Mouse (Mus musculus) inflammation-experienced regulatory T-cells, adult 6 months (primary cell): Measurements from ENCODE around the gene Grap. TPM values are rescaled to one million over a fixed set of nuclear protein-coding genes. Genes with fewer than 3 reads are reported as not detected.

Experiments used
- ATAC-seq: one replicate; pipeline ENCODE4 v1.8.0; 2017
- polyA plus RNA-seq, 3 experiments: library from polyadenylated mRNA; unstranded; fragments of 100-300 nt; shearing (Covaris generic); gene quantifications; one replicate each; pipeline ENCODE4 v1.2.1; 2017

Gene Grap
- polyA plus RNA-seq, 3 experiments from 2014 or later, result 180 to 210 (median 192) TPM

DNA sequence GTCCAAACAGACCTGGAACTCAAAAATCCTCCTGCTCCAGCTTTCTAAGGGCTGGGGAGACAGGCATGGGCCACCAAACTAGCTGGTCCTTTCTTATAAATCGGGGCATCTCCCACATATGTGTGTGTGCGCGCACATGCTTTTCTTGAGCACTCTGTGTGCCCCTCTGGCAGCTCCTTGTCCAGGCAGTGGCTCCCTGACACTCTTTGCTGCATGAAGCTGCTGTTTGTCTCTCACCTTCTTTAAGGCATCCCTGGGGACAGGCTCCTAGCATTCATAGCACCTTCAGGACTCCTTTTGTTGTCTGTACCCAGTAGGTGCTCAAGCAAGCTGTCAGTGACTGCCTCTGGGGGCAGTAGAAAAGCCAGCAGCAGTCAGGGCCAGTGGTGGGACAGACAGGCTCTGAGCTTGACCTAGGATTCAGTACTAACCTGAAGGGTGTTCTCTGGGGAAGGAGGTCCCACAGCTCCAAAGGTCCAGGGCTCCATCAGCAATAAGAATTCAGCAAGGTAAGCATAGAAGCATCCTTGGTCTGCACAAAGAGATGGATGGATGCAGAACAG is 5.4 kb downstream of the Grap start:
- ATAC-seq, result no peak

DNA sequence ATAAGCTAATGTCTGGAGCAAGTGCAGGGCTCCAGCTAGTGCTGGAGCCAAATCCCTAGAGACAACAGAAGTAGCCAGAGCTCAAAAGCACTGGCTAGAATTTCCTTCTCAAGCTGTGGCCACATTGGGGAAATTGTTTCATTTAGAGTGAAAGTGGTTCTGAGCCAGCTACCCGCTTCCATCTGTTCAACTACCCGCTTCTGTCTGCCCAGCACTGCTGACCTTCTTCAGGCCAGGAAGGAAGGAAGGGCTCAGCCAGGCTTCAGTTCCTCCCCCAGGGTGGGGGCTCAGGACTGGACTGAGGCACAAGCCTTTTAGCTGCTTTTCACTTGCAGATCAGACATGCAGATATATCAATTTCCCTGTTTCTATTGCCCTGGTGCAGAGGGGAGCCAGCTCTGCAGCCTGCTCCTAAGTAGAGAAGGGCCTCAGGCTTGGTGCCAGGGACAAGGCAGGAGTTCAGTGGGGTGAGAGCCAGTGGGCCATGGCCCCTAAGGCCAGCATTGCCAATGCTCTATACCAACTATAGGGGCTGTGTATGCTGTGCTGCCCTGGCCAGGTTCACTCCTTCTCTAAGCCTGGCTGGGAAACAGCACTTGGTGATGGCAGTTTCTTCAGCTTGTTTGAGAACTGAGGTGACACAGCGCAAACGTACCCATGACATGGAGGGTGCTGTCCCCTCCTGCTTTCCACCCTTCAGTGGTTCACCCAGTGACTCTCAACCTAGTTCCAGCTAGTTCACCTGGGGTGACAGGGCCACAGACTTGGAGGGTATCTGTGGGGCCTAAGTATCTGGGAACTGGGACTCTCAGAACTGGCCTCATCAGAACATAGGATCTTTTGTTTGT is 6.2 kb downstream of the Grap start:
- no peak for ATAC-seq

- no peak for ATAC-seq
Measured at GRCm38 (mm10) chr11:61660001-61660400, 6.9 kb downstream of the Grap start.

DNA sequence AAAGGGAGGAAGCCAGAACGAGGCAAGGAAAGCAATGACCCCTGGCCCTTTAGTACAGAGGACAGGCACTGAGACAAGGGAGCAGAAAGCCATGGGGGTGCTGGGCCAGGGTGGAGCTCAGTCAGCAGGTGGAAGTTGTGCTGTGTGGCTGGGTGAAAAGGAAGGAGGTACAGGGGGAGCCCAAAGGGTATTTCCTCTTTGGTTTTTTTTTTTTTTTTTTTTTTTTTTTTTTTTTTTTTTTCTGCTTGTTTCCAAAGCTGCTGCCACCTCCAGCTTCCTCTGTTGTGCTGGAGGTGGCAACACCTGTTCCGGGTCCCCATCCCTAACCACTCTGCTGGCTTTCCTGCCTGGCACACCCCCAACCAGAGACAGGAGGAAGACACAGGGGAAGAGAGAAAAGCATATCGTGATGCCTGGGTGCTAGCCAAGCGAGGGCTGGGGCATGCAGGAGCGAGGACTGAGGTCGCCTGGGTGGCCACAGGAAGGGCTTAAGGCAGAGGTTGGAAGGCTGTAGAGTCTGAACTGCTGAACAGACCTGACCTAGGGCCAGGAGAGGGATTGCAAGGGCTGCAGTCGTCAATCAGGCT is 7.8 kb downstream of the Grap start:
- peak; percentile 75 for ATAC-seq

DNA sequence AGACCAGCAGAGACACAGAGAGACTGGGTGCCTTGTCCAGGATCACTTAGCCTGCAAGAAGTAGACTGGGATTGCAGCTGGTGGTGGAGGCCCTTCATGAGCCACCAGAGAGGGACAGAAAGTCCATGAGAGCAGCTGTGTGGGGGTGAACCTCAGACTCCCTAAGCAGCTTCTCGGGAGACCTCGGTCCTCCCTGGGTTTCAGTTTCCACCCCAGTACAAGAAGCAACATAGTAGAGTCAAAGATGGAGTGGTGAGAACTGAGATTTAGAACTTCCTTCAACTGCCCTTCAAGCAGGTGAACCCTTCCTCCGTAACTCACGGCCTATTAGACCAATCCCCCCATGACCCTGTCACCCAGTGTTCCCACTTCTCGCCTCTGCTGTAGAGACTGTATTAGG is 9.1 kb downstream of the Grap start:
- no peak for ATAC-seq

GRCm38 (mm10) chr11:61665401-61665800 is 12.3 kb downstream of the Grap start:
- no peak for ATAC-seq

DNA sequence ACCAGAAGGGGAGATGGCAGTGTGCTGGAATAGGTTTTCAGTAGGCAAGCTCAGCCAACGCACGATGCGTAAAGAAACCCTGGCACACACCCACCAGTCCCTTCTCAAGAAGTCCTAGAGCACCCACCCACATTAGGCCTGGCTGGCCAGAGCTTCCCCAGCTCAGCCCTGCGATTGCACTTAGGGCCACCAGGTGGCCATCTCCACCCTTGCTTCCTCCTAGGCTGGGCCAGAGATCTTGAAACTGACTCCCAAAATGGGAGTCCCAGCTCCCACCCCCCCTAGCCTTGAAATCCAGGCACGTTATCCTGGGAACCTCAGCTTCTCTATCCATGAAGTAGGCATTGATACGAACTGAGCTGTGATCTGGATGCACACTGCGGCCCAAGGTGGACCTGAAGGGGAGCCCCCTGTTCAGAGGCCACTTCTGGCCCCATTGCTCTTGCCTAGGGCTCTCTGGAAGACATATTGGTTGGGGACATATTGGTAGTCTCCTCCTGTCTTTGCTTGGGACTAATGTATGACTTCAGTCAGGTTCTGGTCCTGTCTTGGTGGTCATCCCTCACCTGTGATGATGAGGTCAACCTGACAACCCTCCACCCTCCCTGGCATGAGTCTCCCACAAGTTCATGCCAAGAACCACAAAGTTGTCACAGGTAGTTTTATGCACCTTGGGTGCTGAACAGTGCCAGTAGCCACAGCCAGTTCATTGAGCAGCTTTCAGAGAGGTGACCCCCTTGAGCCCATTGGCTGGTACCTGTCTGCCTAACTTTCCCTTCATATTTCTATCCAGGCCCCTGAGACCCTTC is 13.1 kb downstream of the Grap start:
- ATAC-seq, result no peak

GRCm38 (mm10) chr11:61667248-61667647 is 14.2 kb downstream of the Grap start:
- ATAC-seq, result no peak

DNA sequence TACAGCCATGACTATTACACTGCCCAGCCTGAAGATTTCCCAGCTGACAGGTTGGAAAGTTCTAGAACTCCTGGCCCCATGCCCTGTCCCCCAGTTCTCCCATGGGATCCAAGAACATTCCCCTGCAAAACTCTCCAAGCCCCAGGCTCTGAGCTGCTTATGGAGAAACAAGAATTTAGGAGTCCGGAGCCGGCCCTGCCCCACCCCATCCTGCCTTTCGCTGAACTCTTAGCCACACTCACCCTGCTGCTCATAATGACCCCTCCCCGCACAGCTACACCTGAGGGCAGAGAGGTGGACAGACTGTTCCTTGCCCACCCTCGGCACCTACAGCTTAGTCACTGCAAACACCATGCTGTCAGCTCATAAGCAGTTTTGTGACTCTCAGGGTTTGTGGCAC is 14.7 kb downstream of the Grap start:
- no peak for ATAC-seq

- peak; percentile 73 for ATAC-seq
Measured at GRCm38 (mm10) chr11:61669492-61670490, 16.7 kb downstream of the Grap start.

DNA sequence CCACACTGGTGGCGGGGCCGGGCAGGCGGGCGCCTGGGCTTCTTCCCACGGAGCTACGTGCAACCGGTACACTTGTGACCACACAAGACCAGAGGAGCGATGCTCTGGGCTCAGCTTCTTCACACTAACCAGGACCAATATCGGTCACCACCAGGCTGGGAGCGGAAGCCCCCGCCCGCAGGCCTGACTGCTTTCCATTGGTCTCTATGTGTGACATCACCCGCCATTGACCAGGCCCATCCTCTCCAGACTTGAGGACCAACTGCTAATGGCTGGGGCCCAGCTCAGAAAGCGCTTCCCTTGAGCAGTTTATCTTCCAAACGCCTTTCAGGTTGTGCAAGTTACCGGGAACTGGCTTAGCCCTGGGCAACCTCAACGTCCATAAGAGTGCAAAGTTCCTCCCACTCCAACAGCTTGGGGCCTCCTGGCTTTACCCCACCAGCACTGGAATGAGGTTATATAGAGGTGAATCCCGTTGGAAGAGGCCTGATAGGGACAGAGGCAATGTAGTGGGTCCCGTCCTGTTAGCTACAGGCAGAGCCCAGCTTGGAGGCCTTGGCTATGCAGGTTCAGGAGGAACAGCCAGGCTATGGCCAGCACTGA is 18.8 kb downstream of the Grap start:
- no peak for ATAC-seq

DNA sequence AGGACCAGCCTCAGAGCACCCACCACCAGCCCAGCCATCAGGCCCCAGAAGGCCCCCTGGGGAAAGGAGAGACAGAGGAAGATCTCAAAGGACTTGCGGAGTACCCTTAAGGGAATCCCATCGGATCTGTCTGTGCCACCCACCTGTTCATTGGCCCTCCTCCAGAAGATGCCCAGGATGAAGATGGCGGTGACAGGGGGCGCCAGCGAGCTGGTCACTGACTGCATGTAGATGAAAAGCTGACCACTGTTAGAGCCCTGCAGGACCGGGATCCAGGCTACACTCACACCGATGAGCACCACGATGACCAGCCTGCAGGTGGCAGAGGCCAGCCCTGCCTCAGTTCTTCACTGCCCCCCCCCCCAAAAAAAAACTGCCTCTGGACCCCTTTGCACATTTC is 20.6 kb downstream of the Grap start:
- no peak for ATAC-seq

GRCm38 (mm10) chr11:61674151-61674838 is 21.2 kb downstream of the Grap start:
- no peak for ATAC-seq

DNA sequence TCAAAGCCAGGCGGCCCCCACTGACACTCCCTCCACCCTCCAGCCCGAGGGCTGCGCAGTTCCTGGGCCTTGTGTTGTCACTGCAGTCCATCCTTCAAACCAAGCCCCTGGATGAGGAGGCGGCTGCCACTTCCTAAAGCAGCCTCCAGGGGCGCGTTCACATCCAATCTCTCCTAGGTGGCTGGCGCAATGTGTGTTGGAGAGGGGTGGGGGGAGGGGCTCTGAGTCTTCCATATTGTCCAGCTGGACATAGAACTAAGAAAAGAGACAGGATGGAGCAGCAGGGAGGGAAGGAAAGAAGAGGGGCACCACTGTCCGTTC is 21.7 kb downstream of the Grap start:
- no peak for ATAC-seq

DNA sequence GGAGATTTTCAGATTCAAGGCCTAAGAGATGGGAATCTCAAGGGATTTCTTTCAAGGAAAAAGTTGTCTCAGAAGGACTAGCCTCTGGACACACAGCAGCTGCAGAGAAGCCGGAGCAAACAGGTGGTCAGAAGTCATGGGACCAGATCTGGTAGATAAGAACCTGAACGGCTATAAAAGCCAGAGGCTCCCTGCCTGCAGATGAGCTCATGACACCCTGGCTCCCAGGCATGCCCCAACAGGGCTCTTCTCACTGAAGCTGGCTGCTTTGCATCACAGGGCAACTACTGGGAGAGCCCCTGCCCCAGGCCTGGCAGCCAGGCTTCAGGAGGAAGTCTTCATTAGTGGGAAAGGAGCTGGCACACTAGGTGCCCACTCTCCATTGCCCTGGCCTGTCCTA is 22.3 kb downstream of the Grap start:
- no peak for ATAC-seq

DNA sequence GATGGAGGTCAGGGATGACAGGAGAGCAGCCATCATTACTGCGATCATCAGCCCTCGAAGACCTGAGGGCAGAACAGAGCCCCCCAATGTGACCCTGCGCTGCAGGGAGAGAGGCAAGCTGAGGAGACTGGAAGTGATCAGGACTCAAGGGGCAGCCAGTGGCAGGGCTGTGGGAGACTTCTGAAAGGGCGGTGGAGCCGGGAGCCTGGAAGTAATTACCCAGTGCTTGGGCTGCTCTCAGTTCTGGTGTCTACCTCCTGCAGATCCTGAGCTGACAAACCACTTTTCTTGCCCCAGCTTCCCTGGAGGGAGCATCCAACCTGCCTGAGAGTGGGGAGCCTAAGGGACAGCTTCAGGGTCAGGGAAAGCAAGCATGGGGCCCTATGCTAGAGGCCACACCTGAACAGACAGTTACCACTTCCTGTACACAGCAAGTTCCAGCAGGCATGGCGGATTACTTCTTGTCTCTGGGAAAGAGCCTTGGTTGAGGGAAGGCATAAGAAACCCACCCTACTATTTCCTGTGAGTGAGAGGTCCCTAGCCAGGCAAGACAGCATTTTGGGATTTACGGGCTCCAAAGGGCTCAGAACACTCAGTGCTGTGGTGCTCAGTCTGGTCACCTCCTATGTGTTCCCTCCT is 23.3 kb downstream of the Grap start:
- ATAC-seq, result no peak

GRCm38 (mm10) chr11:61677709-61678108 is 24.6 kb downstream of the Grap start:
- ATAC-seq, result no peak

DNA sequence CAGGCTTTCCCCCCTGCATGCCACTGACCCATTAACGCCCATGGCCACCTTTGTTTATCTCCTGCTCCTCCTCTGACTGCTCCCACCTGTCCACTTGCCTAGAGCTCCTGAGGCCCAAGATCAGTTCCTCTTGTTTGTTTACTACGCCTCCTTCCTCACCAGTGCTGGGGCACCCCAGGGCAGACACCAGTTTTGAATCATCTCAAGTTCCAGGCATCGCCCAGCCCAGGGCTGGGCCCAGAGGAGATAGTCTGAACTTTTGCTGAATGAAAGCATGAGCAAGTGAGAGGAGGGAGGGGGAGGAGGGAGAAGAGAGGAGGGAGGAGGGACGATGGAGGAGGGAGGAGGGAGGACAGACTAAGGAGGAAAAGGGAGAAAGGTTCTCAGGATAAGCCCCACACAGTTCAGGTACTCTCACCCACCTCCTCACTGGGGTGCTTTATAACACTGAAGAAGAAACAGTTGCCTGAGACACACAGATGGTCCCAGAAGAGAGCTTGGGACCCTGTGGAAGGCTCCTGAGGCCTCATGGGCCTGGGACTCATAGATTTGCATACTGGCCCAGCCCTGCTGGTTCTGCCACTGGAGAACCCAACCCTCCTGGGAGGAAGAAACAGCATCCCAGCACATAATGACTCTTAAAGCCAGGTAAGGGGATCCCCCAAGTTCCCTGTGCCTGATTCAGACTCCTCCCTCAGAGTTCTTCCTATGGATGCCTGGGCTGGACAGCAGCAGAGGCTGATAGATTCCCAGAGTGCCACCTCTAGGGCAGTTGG is 26.2 kb downstream of the Grap start:
- ATAC-seq, result no peak

DNA sequence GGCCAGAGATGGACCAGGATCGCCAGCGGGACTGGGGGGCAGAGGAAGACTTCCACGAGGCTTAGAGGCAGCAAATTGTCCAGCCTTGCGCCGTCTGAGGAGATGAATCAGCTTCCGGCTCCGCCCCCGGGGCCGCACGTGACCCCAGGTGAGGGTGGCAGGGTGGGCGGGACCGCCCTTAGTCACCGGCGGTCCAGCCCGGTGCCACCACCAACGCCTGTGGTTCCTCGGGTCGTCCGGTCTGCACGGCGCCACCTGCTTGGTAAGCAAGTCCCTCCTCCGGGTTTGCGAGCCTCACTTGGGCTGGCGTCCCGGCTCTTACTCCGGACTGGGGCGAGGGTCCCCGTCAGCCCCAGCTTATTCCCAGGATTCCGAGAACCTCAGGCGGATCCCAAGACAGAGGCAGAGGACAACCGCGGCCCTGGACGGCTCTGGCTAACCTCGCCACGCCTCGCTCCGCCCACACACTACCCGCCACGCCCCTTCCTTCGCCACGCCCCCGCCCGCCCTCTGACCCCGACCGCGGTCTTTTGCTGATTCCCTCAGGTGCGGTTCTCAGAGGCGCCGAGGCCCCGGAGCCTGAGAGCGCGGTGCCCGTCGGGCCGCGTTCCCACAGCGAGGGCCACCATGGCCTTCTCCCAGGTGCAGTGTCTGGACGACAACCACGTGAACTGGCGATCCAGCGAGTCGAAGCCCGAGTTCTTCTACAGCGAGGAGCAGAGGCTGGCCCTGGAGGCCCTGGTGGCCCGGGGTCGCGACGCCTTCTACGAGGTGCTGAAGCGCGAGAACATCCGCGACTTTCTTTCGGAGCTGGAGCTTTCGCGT is 31.1 kb downstream of the Grap start, which contains the start of gene Fam83g:
Fam83g (plus strand) TSS at position 185 of the 825 bp plus-strand sequence.
- ATAC-seq, result peak; percentile 45
